Mouse (Mus musculus) intestine, postnatal 0 days (tissue): Measurements from ENCODE around the gene Alg9. TPM values are rescaled to one million over a fixed set of nuclear protein-coding genes. Genes with fewer than 3 reads are reported as not detected.
A peak's percentile ranks its signal among the peaks of the same experiment; 100 is the strongest.

Experiments used
- ATAC-seq: fragments of 200-750 bp; cut with Nextera tagmentation; 2 replicates; pipeline ENCODE4 v1.8.0; 2017; ENCODE audit warnings: mild to moderate bottlenecking, moderate TSS enrichment, moderate library complexity
- H3K27ac ChIP-seq: fragments of 300-500 bp; sonication (generic); 2 replicates; pipeline ENCODE4 v1.5.1; 2014; ENCODE audit warnings: mild to moderate bottlenecking, low read depth, low read length, moderate library complexity
- H3K27me3 ChIP-seq: fragments of 300-500 bp; sonication (generic); replicated peaks from 2 replicates; pipeline ENCODE4 v1.6.1; 2014; ENCODE audit warnings: low read length, mixed read lengths; ENCODE audit not compliant: control insufficient read depth, insufficient read depth
- H3K36me3 ChIP-seq: fragments of 300-500 bp; sonication (generic); 2 replicates; pipeline ENCODE4 v1.6.1; 2014; ENCODE audit warnings: mild to moderate bottlenecking, moderate library complexity; ENCODE audit not compliant: control insufficient read depth, insufficient read depth
- H3K4me1 ChIP-seq: fragments of 300-500 bp; sonication (generic); replicated peaks from 2 replicates; pipeline ENCODE4 v1.6.1; 2014; ENCODE audit warnings: antibody characterized with exemption, low read length, mixed read lengths; ENCODE audit not compliant: control insufficient read depth, insufficient read depth
- H3K4me2 ChIP-seq: fragments of 300-500 bp; sonication (generic); replicated peaks from 2 replicates; pipeline ENCODE4 v1.6.1; 2014; ENCODE audit warnings: low read depth, mild to moderate bottlenecking, moderate library complexity
- H3K4me3 ChIP-seq: fragments of 300-500 bp; sonication (generic); 2 replicates; pipeline ENCODE4 v1.5.1; 2014; ENCODE audit warnings: low read depth, low read length
- H3K9ac ChIP-seq: fragments of 300-500 bp; sonication (generic); 2 replicates; pipeline ENCODE4 v1.6.1; 2014; ENCODE audit warnings: mild to moderate bottlenecking, low read depth, low read length
- H3K9me3 ChIP-seq: fragments of 300-500 bp; sonication (generic); 2 replicates; pipeline ENCODE4 v1.6.1; 2016; ENCODE audit warnings: mixed run types; ENCODE audit not compliant: control insufficient read depth
- CTCF ChIP-seq: sonication (generic); IDR thresholded peaks from 2 replicates; pipeline ENCODE4 v1.5.1; 2016; ENCODE audit warnings: low read depth, mild to moderate bottlenecking, control low read depth, antibody characterized with exemption, moderate library complexity
- WGBS: fragments of 180-500 bp; shearing (Covaris S2); extraction: QIAGEN DNeasy Blood & Tissue Kit; methylation state at CpG from one replicate; pipeline ENCODE4 v1.1.7; 2014; 5-methylcytosine and 5-hydroxymethylcytosine counted together
- polyA plus RNA-seq: library from polyadenylated mRNA; unstranded; fragments of >200 nt; fragmentation: Nextera tagmentation; extraction: Ambion mirVana; gene quantifications from 2 replicates; pipeline ENCODE4 v1.2.1, GENCODE M21; 2015

Gene Alg9
- polyA plus RNA-seq, 1 experiment from 2014 or later: 17.3 TPM

DNA sequence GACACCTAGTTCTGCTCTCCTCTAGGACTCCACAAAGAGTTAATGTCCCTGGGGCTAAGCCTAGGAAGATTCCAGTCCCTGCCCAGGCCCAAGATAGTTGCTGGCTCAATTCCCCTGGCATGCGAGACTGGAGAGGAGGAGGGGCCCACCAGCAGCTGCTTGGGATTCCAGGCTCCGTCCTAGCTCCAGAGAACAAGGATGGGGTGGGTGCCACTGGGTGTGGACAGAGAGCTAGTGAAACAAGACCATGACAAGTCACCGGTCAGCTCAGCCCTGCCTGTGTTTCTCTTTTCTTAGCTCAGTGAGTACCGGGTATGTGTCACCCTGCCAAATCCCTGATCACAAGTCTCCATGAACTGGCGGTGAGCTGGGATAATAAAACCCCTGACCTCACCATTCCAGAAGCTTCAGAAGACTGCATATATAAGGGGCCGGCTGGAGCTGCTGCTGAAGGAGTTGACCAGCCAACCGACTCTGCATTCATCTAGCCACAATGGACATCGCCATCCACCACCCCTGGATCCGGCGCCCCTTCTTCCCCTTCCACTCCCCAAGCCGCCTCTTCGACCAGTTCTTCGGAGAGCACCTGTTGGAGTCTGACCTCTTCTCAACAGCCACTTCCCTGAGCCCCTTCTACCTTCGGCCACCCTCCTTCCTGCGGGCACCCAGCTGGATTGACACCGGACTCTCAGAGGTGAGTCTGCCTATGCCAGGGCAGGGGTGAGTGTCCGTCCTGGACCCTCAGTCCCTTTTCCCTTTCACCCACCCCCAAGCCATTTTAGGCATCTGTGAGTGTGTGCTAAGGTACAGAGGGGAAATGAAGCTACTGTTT lies 21.8 kb upstream of the Alg9 start:
- Histone ChIP-seq H3K4me3 (peak overlapping the region; percentile 21), H3K4me2 (peak overlapping the region; percentile 35), H3K9me3 (no peaks in the 10 kb centered on the region), H3K27me3 (no peaks in the 10 kb centered on the region), H3K9ac (no peak overlapping the region), H3K36me3 (no peaks in the 10 kb centered on the region), H3K27ac (peak overlapping the region; percentile 57; the same call in 1 of the 2 replicates), H3K4me1 (0 out of 2 replicates have a peak, but pooled peaks cover 3% of the 10 kb centered on the region)
- ATAC-seq: no peak; the same call in 1 of the 2 replicates
- 58% methylated on average over 17 of the region's 17 CpGs for WGBS
- no peak for TF ChIP-seq CTCF

DNA sequence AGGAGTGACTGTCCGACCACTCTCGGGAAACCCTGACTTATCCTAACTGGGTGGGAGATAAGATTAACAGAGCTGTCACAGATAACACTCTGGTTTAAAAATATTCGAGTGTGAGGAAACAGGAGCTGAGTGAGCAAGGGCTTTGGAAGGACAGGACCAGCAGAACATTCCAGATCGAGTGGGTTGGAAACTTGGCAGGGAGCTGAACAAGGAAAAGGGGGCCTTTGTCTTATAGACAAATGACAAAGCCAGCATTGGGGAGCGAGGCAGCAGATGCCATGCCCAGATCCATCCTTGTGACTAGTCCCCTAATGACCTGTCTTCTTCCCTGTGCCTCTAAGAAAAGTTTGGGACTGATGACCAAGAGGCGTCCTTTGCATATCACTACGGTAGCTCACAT lies 20.9 kb upstream of the Alg9 start:
- Histone ChIP-seq H3K4me2 (peak overlapping the region; percentile 35), H3K27me3 (no peaks in the 10 kb centered on the region), H3K9ac (no peak overlapping the region), H3K9me3 (no peaks in the 10 kb centered on the region), H3K4me3 (peak overlapping the region; percentile 21), H3K27ac (no peak overlapping the region), H3K4me1 (0 out of 2 replicates have a peak, but pooled peaks cover 3% of the 10 kb centered on the region), H3K36me3 (no peaks in the 10 kb centered on the region)
- ATAC-seq: no peak
- WGBS: 43% methylated on average over 7 of the region's 7 CpGs
- TF ChIP-seq CTCF: no peak

DNA sequence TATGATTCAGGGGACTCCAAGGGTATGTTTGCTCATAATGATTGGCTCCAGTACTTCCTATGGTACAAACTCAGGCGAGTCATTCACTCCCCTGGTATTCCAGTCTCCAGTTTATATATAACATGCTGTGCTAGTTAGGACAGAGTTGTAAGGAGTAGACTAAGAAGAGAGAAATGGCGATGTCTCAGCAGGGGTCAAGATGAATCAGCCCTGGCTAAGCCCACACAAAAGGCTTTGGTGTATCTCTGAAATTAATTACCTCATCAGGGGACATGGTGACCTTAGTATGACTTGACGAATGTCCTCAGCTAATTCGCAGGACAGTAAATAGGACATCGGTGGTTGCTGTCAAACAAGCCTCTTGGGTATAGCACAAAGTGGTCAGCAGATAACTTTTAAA lies 18.1 kb upstream of the Alg9 start:
- Histone ChIP-seq H3K9ac (no peak overlapping the region), H3K27me3 (no peaks in the 10 kb centered on the region), H3K4me3 (no peak overlapping the region), H3K9me3 (no peaks in the 10 kb centered on the region), H3K27ac (no peak overlapping the region), H3K4me1 (0 out of 2 replicates have a peak, but pooled peaks cover 3% of the 10 kb centered on the region), H3K4me2 (no peak overlapping the region), H3K36me3 (no peaks in the 10 kb centered on the region)
- no peak for TF ChIP-seq CTCF
- WGBS: 72% methylated on average over 5 of the region's 5 CpGs
- ATAC-seq: no peak

DNA sequence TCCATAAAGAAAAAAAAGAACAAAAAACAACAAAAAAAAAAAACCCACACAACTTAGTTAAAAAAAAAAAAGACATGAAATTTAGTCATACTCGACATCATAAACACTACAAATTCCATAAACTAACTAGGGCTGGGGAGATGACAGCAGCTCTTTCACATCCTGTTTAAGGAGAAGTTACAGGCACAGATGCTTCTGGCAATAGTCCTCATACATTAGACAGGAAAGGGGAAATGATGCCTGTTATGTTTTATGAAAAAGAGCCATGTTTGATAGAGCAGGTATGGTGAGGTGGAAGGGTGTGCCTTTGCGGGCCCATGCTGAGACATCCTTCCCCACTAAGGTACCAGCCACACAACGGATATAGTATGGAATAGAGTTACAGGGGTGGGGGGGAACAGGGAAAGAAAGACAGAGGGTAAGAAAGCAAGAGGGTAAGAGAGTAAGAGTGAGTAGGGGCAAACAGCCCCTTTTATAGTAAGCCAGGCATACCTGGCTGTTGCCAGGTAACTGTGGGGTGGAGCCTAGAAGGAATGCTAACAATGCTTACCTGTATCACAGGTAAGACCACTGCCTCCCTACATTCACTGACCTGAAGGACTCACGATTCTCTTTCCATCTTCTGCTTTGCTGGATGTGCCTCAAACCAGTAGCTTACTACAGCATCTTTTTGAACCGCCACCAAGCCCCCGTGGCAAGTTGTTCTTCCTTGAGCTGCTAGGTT lies 13.1 kb upstream of the Alg9 start:
- Histone ChIP-seq H3K4me1 (no peaks in the 10 kb centered on the region), H3K27me3 (no peaks in the 10 kb centered on the region), H3K36me3 (peaks cover 10% of the 10 kb centered on the region; the same call in 1 of the 2 replicates), H3K9ac (no peak overlapping the region), H3K4me2 (no peak overlapping the region), H3K27ac (no peak overlapping the region), H3K4me3 (no peak overlapping the region), H3K9me3 (no peaks in the 10 kb centered on the region)
- whole genome bisulfite sequencing: 43% methylated on average over 6 of the region's 6 CpGs
- TF ChIP-seq CTCF: no peak
- ATAC-seq: no peak

DNA sequence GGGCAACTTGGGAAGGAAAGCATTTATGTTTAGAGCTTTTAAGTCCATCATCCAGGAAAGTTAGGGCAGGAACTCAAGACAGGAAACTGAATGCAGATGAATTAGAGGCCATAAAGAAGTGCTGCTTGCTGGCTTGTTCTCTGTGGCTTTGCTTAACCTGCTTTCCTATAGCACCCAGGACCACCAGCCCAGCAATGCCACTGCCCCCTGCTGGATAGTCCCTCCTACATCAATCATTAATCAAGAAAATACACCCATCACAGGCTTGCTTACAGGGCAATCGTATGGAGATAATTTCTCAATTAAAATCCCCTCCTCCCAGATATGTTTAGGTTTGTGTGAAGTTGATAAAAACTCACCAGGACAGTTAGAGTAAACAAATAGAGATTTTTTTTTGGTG lies 11.5 kb upstream of the Alg9 start:
- 50% methylated on average over 1 of the region's 1 CpGs for WGBS
- ATAC-seq: no peak

DNA sequence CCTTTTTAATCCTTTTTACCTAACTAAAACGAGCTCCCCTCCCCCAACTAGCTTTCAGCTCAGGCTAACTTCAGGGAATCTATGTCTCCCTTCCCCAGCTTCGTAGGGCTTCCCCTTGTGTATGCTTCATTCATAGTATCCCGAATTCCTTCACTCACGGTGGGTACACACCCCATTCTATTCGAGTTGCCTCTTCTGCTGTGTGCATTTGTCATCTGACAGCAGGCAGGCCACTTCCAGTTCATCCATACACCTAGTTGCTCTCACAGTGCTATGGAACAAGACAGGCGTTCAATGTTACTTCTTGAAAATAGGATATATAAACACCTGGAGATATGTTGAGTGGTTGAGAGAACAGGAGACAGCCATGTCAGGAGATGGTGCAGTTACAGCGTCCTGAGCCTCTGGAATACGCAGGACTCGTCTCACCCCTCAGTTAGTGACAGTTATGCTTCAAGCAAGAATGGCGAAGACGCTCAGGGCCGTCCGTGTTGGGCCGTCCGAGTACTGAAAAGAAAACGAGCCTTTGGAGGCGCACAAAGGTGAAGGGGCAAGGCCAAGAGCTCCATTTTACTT lies 7.2 kb upstream of the Alg9 start:
- H3K27me3 ChIP-seq: no peaks in the 10 kb centered on the region
- peak overlapping the region; percentile 56 for H3K9ac ChIP-seq
- H3K4me1 ChIP-seq: no peaks in the 10 kb centered on the region
- peaks cover 14% of the 10 kb centered on the region; the same call in 1 of the 2 replicates for H3K36me3 ChIP-seq
- peak overlapping the region; percentile 57 for H3K4me3 ChIP-seq
- no peak; the same call in 1 of the 2 replicates for ATAC-seq
- no peak for TF ChIP-seq CTCF
- H3K27ac ChIP-seq: peak overlapping the region; percentile 83
- H3K9me3 ChIP-seq: no peaks in the 10 kb centered on the region
- peak overlapping the region; percentile 73 for H3K4me2 ChIP-seq
- WGBS: 3% methylated on average over 17 of the region's 17 CpGs

More for the DNA sequence above, 11.5 kb upstream of the Alg9 start:
- Histone ChIP-seq H3K4me1 (no peaks in the 10 kb centered on the region), H3K36me3 (peaks cover 10% of the 10 kb centered on the region; the same call in 1 of the 2 replicates), H3K9ac (no peak overlapping the region), H3K9me3 (no peaks in the 10 kb centered on the region), H3K4me2 (no peak overlapping the region), H3K4me3 (no peak overlapping the region), H3K27me3 (no peaks in the 10 kb centered on the region), H3K27ac (no peak overlapping the region)
- peak; percentile 64 for TF ChIP-seq CTCF
